Mouse (Mus musculus) limb, embryonic 15.5 days (tissue): ENCODE results near the gene Ferd3l. TPM values are rescaled to one million over a fixed set of nuclear protein-coding genes. Genes with fewer than 3 reads are reported as not detected.

Experiments used
- ATAC-seq: fragments of 200-750 bp; cut with Nextera tagmentation; 2 replicates; pipeline ENCODE4 v1.8.0; 2017; ENCODE audit warnings: low read depth, moderate TSS enrichment; ENCODE audit not compliant: insufficient number of reproducible peaks, low FRiP score, low TSS enrichment
- H3K27ac ChIP-seq: fragments of 300-500 bp; sonication (generic); 2 replicates; pipeline ENCODE4 v1.5.1; 2015; ENCODE audit warnings: moderate library complexity, mild to moderate bottlenecking, inconsistent platforms
- H3K27me3 ChIP-seq: fragments of 300-500 bp; sonication (generic); 2 replicates; pipeline ENCODE4 v1.6.1; 2015; ENCODE audit warnings: inconsistent platforms
- H3K36me3 ChIP-seq: fragments of 300-500 bp; sonication (generic); 2 replicates; pipeline ENCODE4 v1.6.1; 2015; ENCODE audit warnings: inconsistent platforms
- H3K4me1 ChIP-seq: fragments of 300-500 bp; sonication (generic); 2 replicates; pipeline ENCODE4 v1.6.1; 2015; ENCODE audit warnings: inconsistent platforms
- H3K4me2 ChIP-seq: fragments of 300-500 bp; sonication (generic); 2 replicates; pipeline ENCODE4 v1.6.1; 2015; ENCODE audit warnings: mild to moderate bottlenecking, inconsistent platforms
- H3K4me3 ChIP-seq: fragments of 300-500 bp; sonication (generic); 2 replicates; pipeline ENCODE4 v1.5.1; 2015; ENCODE audit warnings: mild to moderate bottlenecking, inconsistent platforms
- H3K9ac ChIP-seq: fragments of 300-500 bp; sonication (generic); 2 replicates; pipeline ENCODE4 v1.6.1; 2015; ENCODE audit warnings: inconsistent platforms
- H3K9me3 ChIP-seq: fragments of 300-500 bp; sonication (generic); 2 replicates; pipeline ENCODE4 v1.6.1; 2016; ENCODE audit warnings: inconsistent platforms
- WGBS: fragments of 180-500 bp; shearing (Covaris S2); methylation state at CpG from one replicate; pipeline ENCODE4 v1.1.7; 2015; 5-methylcytosine and 5-hydroxymethylcytosine counted together
- polyA plus RNA-seq: library from polyadenylated mRNA; unstranded; fragments of >200 nt; fragmentation: Nextera tagmentation; extraction: Ambion mirVana; gene quantifications from 2 replicates; pipeline ENCODE4 v1.2.1, GENCODE M21; 2015

Gene Ferd3l
- polyA plus RNA-seq, 1 experiment from 2014 or later, result not detected

DNA sequence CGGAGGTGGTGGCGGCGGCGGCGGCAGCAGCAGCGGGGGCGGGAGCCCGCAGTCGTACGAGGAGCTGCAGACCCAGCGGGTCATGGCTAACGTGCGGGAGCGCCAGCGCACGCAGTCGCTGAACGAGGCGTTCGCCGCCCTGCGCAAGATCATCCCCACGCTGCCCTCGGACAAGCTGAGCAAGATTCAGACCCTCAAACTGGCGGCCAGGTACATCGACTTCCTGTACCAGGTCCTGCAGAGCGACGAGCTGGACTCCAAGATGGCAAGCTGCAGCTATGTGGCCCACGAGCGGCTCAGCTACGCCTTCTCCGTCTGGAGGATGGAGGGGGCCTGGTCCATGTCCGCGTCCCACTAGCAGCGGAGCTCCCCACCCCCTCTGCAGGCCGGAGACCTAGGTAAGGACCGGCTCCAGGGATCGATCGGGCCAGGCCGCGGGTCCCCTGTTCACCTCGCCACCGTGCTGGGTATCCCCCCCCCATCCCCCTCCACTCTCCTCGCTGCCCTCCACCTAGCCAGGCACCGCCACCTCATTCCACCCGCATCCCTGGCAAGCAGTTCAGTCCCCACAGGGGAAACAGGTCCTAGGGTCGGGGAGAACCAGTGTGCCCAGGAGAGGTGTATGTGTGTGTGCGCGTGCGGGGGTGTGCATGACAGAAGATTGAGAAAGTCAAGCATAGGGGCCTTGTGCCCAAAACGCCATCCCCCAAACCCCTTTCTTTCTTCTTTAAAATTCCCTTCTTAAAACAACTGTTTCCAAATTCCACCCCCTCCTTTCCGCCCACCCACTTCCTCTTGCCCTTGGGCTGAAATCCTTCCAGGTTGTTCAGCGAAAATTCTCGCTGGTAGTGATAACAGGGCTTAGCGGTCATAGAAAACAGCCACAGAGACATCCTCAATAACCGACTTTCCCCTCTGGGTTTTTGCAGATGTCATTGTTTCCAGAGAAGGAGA is 30.3 kb downstream of the Ferd3l start:
- H3K4me2 ChIP-seq, result peak overlapping the region; percentile 58
- H3K36me3 ChIP-seq, result no peaks in the 10 kb centered on the region
- H3K4me1 ChIP-seq, result peaks cover 16% of the 10 kb centered on the region
- H3K9me3 ChIP-seq, result no peaks in the 10 kb centered on the region
- peak overlapping the region; percentile 78 for H3K4me3 ChIP-seq
- peak overlapping the region; percentile 98 for H3K9ac ChIP-seq
- H3K27ac ChIP-seq, result peak overlapping the region; percentile 97
- peaks cover 32% of the 10 kb centered on the region for H3K27me3 ChIP-seq
- no peak for ATAC-seq
- WGBS, result under 1% methylated on average over 49 of the region's 56 CpGs

DNA sequence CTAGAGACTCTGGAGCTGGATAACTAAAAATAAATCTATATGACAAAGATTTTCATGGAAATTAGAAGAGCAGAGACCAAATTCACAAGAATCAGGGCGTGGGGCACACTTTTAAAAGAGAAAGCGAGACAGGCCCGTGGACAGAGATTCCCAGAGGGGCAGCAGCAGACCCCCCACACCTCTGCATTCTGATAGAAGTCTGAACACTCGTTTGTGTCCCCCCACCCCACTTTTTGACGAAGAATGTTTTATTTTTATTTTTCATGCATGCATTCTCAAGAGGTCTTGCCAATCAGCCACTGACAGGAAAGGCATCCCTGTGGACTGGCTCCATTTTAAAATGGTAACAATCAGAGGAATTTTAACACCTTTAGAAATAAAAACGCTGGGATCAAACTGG is 31.0 kb downstream of the Ferd3l start:
- Histone ChIP-seq H3K9me3 (no peaks in the 10 kb centered on the region), H3K36me3 (no peaks in the 10 kb centered on the region), H3K9ac (peak overlapping the region; percentile 98), H3K27me3 (peaks cover 37% of the 10 kb centered on the region), H3K4me2 (peak overlapping the region; percentile 58), H3K4me1 (peaks cover 21% of the 10 kb centered on the region), H3K4me3 (peak overlapping the region; percentile 78), H3K27ac (peak overlapping the region; percentile 97)
- ATAC-seq, result no peak
- 5% methylated on average over 6 of the region's 6 CpGs for WGBS

DNA sequence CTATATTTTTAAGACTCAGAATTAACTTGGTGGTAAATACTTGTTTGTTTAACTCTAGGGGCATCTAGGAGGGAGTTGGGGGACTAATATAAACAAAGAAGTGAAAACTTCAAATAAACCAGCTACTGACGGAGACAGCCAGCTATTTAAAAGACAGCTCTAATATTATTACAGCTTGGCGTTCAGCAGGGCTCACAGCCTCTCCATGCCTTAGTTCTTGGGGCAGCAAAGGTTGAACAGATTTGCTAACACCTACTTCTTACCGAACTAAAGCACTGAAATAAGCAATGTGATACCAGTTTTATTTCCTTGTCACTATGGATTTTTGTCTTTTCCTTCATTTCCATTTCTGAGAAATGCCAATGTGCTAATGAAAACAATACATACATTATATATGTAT is 31.6 kb downstream of the Ferd3l start:
- Histone ChIP-seq H3K4me3 (peak overlapping the region; percentile 40), H3K9ac (0 out of 2 replicates have a peak overlapping the region, but pooled peaks have one; percentile 18), H3K27me3 (peaks cover 42% of the 10 kb centered on the region), H3K27ac (peak overlapping the region; percentile 64; the same call in 1 of the 2 replicates), H3K9me3 (no peaks in the 10 kb centered on the region), H3K4me1 (peaks cover 24% of the 10 kb centered on the region), H3K36me3 (no peaks in the 10 kb centered on the region), H3K4me2 (peak overlapping the region; percentile 27)
- ATAC-seq, result no peak
- 16% methylated on average over 3 of the region's 3 CpGs for WGBS

DNA sequence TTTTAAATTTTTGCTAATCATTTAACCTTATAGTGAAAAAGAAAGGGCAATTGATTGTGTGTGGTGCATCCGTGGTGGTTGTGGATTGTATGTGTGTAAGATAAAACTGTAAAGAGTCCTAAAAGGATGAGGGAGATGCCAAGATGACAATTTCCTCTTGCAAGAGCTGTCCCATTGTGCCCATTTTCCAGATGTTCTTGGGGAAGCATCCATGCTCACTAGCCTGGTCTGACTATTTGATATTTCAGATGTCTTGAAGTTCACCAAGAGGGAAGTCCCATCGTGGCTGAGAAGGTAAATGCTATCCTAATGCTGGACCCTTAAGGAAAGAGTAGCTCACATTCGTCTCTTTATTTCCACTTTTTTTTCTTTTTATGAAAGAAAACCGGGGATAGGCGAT is 32.8 kb downstream of the Ferd3l start:
- Histone ChIP-seq H3K36me3 (no peaks in the 10 kb centered on the region), H3K4me1 (peaks cover 19% of the 10 kb centered on the region), H3K9me3 (no peaks in the 10 kb centered on the region), H3K27me3 (peaks cover 39% of the 10 kb centered on the region), H3K4me3 (peak overlapping the region; percentile 36), H3K27ac (peak overlapping the region; percentile 84), H3K9ac (peak overlapping the region; percentile 23), H3K4me2 (peak overlapping the region; percentile 36)
- 21% methylated on average over 5 of the region's 5 CpGs for WGBS
- ATAC-seq, result no peak

DNA sequence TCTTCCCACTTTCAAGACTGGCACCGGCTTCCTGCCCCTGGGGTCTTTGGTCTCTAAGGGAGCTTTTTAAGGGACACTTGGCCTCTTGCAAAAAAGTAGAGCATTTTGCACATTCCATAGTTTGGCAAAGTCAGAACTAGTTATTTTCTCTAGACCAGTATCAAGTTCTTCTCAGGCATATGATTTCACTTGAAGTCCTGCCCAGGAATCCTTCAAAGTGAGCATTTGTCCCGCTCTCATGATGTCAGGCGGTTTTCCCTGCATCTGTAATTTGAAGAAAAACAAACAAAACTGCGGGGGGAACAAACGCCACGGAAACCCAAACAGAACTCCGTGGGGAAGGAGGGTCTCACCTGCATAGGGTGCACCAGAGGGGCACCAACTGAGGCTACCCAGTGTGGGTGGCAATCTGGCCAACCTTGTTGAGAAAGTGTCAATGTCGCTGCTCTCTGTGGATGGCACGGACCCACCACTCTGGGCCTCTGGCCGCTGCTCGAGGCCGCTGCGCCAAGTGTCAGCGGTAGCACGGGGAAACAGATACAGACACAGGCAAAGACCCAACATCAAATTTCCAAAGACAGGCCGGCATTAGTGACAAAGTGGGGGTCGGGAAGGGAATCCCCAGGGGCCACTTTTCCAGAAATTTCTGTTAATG is 34.0 kb downstream of the Ferd3l start:
- Histone ChIP-seq H3K27ac (peak overlapping the region; percentile 84), H3K4me1 (peaks cover 29% of the 10 kb centered on the region), H3K4me2 (peak overlapping the region; percentile 36), H3K27me3 (peaks cover 36% of the 10 kb centered on the region), H3K4me3 (peak overlapping the region; percentile 36), H3K9ac (peak overlapping the region; percentile 18), H3K36me3 (no peaks in the 10 kb centered on the region), H3K9me3 (no peaks in the 10 kb centered on the region)
- no peak for ATAC-seq
- WGBS, result 5% methylated on average over 17 of the region's 17 CpGs

DNA sequence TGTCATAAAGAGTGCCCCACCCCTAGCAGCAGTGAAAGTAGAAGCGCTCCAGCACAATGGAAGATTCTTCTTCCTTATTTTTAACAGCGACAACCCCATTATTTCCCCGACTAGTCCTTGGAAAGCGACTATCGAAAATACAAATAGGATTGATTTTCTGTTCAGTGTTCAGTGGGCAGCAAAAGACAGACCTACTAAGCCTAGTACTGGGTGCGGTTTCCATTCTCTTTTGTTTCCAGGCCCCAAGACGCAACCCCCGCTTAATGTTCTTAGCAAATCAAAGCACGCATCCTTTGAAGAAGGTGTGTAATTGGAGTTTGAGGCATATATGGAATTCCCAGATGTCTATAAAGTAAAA is 34.5 kb downstream of the Ferd3l start:
- Histone ChIP-seq H3K4me1 (peaks cover 34% of the 10 kb centered on the region), H3K9ac (peak overlapping the region; percentile 18; the same call in 1 of the 2 replicates), H3K9me3 (no peaks in the 10 kb centered on the region), H3K27me3 (peaks cover 31% of the 10 kb centered on the region), H3K36me3 (no peaks in the 10 kb centered on the region), H3K4me2 (peak overlapping the region; percentile 36), H3K27ac (peak overlapping the region; percentile 84), H3K4me3 (peak overlapping the region; percentile 36)
- 17% methylated on average over 9 of the region's 9 CpGs for WGBS
- no peak for ATAC-seq

DNA sequence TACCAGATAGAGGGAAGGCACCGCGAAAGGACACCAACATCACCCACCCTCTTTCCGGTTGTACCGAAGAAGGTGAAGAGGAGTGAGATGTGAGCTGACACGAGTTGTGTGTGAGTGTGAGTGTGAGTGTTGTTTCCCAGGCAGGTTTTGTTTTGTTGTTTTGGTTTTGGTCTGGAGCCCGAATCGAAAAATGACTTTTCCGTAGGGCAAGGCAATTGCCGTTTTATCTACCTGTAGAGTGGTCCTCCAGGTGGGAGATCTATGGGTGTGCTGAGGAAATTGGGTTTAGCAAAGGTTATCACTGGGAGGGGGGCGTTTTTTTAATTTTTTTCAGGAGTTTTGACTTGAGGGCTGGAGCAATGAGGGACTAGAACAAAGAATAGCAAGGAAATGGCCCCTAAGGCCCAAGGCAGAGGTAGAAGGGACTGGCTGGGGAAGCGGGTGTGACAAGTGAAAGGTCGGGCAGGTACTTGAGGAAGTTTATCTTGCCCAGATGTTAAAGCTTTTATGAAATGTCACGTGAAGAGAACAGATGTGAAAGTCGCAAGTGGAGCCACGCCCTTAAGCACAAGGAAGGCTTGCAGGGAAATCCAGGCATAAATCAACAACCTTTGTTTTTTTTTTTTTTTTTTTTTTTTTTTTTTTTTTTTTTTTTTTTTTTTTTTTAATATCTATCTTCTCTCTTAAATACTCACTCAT is 35.6 kb downstream of the Ferd3l start:
- peaks cover 22% of the 10 kb centered on the region for H3K27me3 ChIP-seq
- no peaks in the 10 kb centered on the region for H3K9me3 ChIP-seq
- peak overlapping the region; percentile 36 for H3K4me3 ChIP-seq
- H3K36me3 ChIP-seq, result no peaks in the 10 kb centered on the region
- 13% methylated on average over 15 of the region's 15 CpGs for WGBS
- peak overlapping the region; percentile 84 for H3K27ac ChIP-seq
- no peak overlapping the region for H3K9ac ChIP-seq
- peaks cover 38% of the 10 kb centered on the region for H3K4me1 ChIP-seq
- no peak for ATAC-seq
- H3K4me2 ChIP-seq, result peak overlapping the region; percentile 36

DNA sequence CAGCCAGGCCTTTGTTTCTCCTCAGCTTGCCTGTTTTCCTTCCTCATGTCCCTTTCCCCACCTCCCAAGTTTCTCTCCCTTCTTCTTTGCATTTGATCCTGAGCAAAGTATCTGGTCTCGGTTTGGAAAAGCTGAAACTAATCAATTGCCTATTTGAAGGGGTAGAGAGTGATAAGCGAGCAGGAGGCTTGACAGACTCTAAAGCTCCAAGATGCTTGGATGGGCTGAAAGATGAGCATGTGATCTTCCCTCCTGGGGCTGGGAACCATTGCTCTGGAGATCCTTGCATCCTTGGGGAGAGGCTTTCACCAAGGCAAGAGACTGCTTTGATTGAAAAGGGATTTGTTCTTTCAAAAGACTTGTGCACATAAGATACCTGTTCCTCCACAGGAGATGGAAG is 36.2 kb downstream of the Ferd3l start:
- peak overlapping the region; percentile 74 for H3K27ac ChIP-seq
- 35% methylated on average over 2 of the region's 2 CpGs for WGBS
- peaks cover 39% of the 10 kb centered on the region for H3K4me1 ChIP-seq
- H3K27me3 ChIP-seq, result peaks cover 22% of the 10 kb centered on the region
- H3K36me3 ChIP-seq, result no peaks in the 10 kb centered on the region
- no peak for ATAC-seq
- H3K9ac ChIP-seq, result no peak overlapping the region
- no peaks in the 10 kb centered on the region for H3K9me3 ChIP-seq
- peak overlapping the region; percentile 17; the same call in 1 of the 2 replicates for H3K4me2 ChIP-seq
- no peak overlapping the region for H3K4me3 ChIP-seq

DNA sequence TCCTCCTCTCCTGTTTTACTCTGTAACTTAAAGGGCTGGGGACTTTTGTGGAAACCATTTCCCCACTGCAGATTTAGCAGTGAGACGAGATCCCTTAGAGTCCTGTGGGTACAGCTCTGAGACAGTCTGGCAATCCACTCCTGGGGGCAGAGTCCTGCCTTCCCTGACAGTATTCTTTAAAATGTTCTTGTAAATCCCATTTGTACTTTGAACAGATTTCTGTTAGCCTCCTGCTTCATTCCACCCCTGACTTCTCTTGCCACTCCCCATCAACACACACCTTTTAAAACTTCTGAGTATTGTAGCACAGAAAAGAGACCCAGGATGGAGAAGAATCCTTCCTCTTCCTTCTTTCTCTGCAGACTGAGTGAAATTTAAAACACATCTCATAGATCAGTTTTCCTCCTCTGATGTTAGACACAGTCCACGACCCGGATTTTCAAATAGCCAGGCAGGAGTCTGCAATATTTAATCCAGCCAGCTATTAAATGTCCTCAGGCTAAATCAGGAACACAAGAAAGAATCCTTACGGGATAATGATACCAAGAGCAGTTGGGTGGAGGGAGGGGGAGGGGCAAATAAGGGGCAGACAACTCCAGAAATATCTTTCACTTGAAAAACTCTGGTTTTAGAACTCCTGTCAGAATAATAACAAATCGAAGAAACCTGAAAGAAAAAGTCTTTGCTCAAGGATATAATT is 37.6 kb downstream of the Ferd3l start:
- no peaks in the 10 kb centered on the region for H3K9me3 ChIP-seq
- H3K27me3 ChIP-seq, result peaks cover 22% of the 10 kb centered on the region
- peak overlapping the region; percentile 58; the same call in 1 of the 2 replicates for H3K4me2 ChIP-seq
- no peak overlapping the region for H3K9ac ChIP-seq
- H3K4me1 ChIP-seq, result peaks cover 39% of the 10 kb centered on the region
- H3K27ac ChIP-seq, result peak overlapping the region; percentile 74
- H3K36me3 ChIP-seq, result no peaks in the 10 kb centered on the region
- WGBS, result 11% methylated on average over 5 of the region's 5 CpGs
- ATAC-seq, result no peak
- H3K4me3 ChIP-seq, result no peak overlapping the region

DNA sequence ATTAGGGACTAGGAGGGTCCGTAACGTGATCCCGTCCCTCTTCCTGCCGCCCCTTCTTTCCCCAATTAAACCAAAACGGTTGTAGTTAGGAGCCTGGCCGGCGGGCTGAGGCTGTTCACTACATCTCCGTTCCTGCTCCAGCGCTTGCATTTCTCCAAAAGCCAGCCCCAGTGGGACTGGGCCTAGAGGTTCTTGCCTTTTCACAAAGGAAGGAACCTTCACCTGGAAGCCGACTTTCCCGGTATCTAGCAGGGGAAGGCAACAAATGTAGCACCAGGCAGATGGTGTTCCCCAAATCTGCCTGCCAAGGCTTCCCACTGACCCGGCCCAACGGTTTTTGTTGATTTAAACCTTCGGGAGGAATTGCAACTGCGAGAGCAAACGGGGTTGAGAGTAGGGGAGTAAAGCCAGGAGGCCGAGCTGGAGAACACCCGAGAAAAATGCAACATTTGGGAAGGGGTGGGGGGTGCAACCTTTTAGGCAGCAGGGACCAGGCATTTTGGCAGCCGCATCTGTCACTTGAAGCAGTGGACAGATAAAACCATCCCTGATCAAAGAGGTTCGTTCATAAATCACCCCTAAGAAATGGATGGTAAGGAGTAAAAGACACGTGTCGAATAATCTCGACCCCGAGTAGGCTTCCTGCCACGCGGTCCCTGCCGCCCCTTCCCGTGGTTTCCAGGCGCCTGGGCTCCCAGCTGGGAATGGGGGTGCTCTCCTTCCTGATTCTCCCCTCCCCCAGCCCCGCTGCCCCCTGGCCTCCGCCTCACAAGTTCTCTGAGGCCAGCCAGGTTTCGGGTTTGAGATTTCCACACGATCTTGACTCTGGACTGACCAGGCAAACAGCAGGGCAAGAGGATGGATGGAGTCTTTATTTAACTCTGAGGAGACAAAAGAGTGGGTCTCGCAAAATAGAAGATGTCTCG is 38.5 kb downstream of the Ferd3l start:
- peak overlapping the region; percentile 87 for H3K27ac ChIP-seq
- H3K9ac ChIP-seq, result 0 out of 2 replicates have a peak overlapping the region, but pooled peaks have one; percentile 23
- H3K36me3 ChIP-seq, result no peaks in the 10 kb centered on the region
- H3K27me3 ChIP-seq, result peaks cover 22% of the 10 kb centered on the region
- peaks cover 39% of the 10 kb centered on the region for H3K4me1 ChIP-seq
- H3K4me3 ChIP-seq, result peak overlapping the region; percentile 34
- 2% methylated on average over 35 of the region's 35 CpGs for WGBS
- ATAC-seq, result no peak
- peak overlapping the region; percentile 58 for H3K4me2 ChIP-seq
- H3K9me3 ChIP-seq, result no peaks in the 10 kb centered on the region
